Mouse (Mus musculus): ENCODE measurements around the gene Mgat4b.

Gene Mgat4b

GRCm38 (mm10) chr11:50254010-50254580, 43.4 kb downstream of the Mgat4b start:
- no peak for DNase-seq

GRCm38 (mm10) chr11:50256615-50257014, 45.9 kb downstream of the Mgat4b start:
- no peak for DNase-seq

GRCm38 (mm10) chr11:50258310-50258709, 47.6 kb downstream of the Mgat4b start:
- DNase-seq, result no peak

- DNase-seq, result no peak
Observed at GRCm38 (mm10) chr11:50262020-50262419, 51.3 kb downstream of the Mgat4b start.

GRCm38 (mm10) chr11:50263198-50263597, 52.5 kb downstream of the Mgat4b start:
- no peak for DNase-seq

GRCm38 (mm10) chr11:50265931-50266330, 55.2 kb downstream of the Mgat4b start:
- no peak for DNase-seq

- no peak for DNase-seq
Observed at GRCm38 (mm10) chr11:50266997-50267396, 56.3 kb downstream of the Mgat4b start.

GRCm38 (mm10) chr11:50269163-50269562, 58.5 kb downstream of the Mgat4b start:
- peak in 1 of 2 experiments; percentile 32 for DNase-seq

GRCm38 (mm10) chr11:50269885-50270284, 59.2 kb downstream of the Mgat4b start:
- no peak for DNase-seq

- DNase-seq, result no peak
Observed at GRCm38 (mm10) chr11:50272819-50273218, 62.1 kb downstream of the Mgat4b start.

- DNase-seq, result no peak
Observed at GRCm38 (mm10) chr11:50275077-50275476, 64.4 kb downstream of the Mgat4b start.

- DNase-seq, result no peak
Observed at GRCm38 (mm10) chr11:50275568-50276151, 65.0 kb downstream of the Mgat4b start.

GRCm38 (mm10) chr11:50277025-50277424, 66.3 kb downstream of the Mgat4b start:
- DNase-seq, result no peak

GRCm38 (mm10) chr11:50277706-50278105, 67.0 kb downstream of the Mgat4b start:
- DNase-seq, result no peak

GRCm38 (mm10) chr11:50279005-50279404, 68.3 kb downstream of the Mgat4b start:
- no peak for DNase-seq

- DNase-seq, result no peak
Observed at GRCm38 (mm10) chr11:50280053-50280452, 69.4 kb downstream of the Mgat4b start.
